Mouse (Mus musculus) E14TG2a.4 (cell line): ENCODE data around the gene U2af2.

ENCODE experiments used
- CTCF ChIP-seq: conservative IDR thresholded peaks from 2 replicates; pipeline ENCODE4 v1.5.1; 2014; ENCODE audit warnings: low read length
- POU5F1 ChIP-seq: IDR thresholded peaks from 2 replicates; pipeline ENCODE4 v1.6.1; 2014; ENCODE audit warnings: low read length, borderline replicate concordance

GRCm38 (mm10) chr7:5089853-5090252 lies 27.9 kb downstream of the U2af2 start:
- no peak for TF ChIP-seq CTCF
- TF ChIP-seq POU5F1 = no peak
